Mouse (Mus musculus) forebrain, embryonic 15.5 days (tissue): ENCODE results near the gene Arhgap18. TPM values are rescaled to one million over a fixed set of nuclear protein-coding genes. Genes with fewer than 3 reads are reported as not detected.

Source experiments
- ATAC-seq: fragments of 200-750 bp; cut with Nextera tagmentation; replicated peaks from 2 replicates; pipeline ENCODE4 v1.8.0; 2017; ENCODE audit warnings: mild to moderate bottlenecking, moderate TSS enrichment, moderate library complexity
- H3K27ac ChIP-seq: fragments of 300-500 bp; sonication (generic); replicated peaks from 2 replicates; pipeline ENCODE4 v1.5.1; 2015; ENCODE audit warnings: mild to moderate bottlenecking, inconsistent platforms
- H3K27me3 ChIP-seq: fragments of 300-500 bp; sonication (generic); 2 replicates; pipeline ENCODE4 v1.6.1; 2015; ENCODE audit warnings: inconsistent platforms
- H3K36me3 ChIP-seq: fragments of 300-500 bp; sonication (generic); 2 replicates; pipeline ENCODE4 v1.6.1; 2015; ENCODE audit warnings: mild to moderate bottlenecking, inconsistent platforms
- H3K4me1 ChIP-seq: fragments of 300-500 bp; sonication (generic); 2 replicates; pipeline ENCODE4 v1.6.1; 2015; ENCODE audit warnings: inconsistent platforms
- H3K4me2 ChIP-seq: fragments of 300-500 bp; sonication (generic); replicated peaks from 2 replicates; pipeline ENCODE4 v1.6.1; 2015; ENCODE audit warnings: mild to moderate bottlenecking, inconsistent platforms
- H3K4me3 ChIP-seq: fragments of 300-500 bp; sonication (generic); 2 replicates; pipeline ENCODE4 v1.5.1; 2015; ENCODE audit warnings: mild to moderate bottlenecking, inconsistent platforms
- H3K9ac ChIP-seq: fragments of 300-500 bp; sonication (generic); replicated peaks from 2 replicates; pipeline ENCODE4 v1.6.1; 2015; ENCODE audit warnings: mild to moderate bottlenecking, inconsistent platforms
- H3K9me3 ChIP-seq: fragments of 300-500 bp; sonication (generic); 2 replicates; pipeline ENCODE4 v1.6.1; 2016; ENCODE audit warnings: inconsistent platforms
- WGBS: fragments of 180-500 bp; shearing (Covaris S2); methylation state at CpG from one replicate; pipeline ENCODE4 v1.1.7; 2015; ENCODE audit warnings: mixed read lengths; 5-methylcytosine and 5-hydroxymethylcytosine counted together
- polyA plus RNA-seq: library from polyadenylated mRNA; unstranded; fragments of >200 nt; fragmentation: Nextera tagmentation; extraction: Ambion mirVana; gene quantifications from 2 replicates; pipeline ENCODE4 v1.2.1, GENCODE M21; 2015

Arhgap18 gene
- polyA plus RNA-seq, 1 experiment from 2014 or later: 14.4 TPM

DNA sequence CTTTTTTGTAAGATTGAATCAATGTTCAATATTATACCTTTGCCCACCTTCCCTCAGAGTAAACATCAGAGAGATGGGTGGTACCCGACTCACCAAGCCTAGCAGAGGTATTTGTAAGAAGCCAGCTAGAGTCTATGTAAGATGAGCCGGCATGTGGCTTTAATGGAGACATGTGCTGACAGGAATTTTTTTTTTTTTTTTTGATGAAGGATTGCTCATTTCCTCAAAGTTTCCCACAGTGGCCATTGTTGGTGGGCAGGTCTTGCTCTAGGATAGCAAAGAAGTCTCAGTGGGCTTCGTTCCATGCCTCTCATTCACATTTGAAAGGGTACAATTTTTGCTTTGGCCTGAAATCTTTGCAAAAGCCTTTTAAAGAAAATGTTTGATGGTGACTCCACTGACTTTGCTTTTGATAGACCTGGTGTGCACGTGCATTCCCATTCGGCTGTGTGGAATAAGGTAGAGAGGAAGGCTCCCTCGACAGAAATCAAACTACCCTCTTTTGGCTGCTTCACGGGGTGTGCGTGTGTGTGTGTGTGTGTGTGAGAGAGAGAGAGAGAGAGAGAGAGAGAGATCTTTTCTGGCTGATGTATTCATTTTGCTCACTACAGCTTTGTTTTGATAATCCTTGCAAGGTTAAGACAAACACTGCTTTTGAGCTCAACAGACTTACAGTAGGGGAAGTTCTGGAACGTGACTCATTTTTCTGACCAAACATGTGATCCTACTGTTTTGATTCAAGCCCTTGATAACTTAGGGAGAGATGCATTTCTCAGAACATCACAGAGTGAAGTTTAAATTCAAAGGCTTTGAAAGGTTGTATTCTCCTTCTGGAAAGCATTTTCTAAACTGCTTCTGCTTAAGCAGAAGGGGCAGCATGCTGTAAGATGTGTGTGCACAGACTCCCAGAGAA, 9.0 kb downstream of the Arhgap18 start:
- Histone ChIP-seq H3K9me3 (no peaks in the 10 kb centered on the region), H3K36me3 (no peaks in the 10 kb centered on the region), H3K27ac (no peak overlapping the region), H3K9ac (no peak overlapping the region), H3K27me3 (no peaks in the 10 kb centered on the region), H3K4me3 (no peak overlapping the region), H3K4me2 (no peak overlapping the region), H3K4me1 (no peaks in the 10 kb centered on the region)
- 74% methylated on average over 9 of the region's 9 CpGs for WGBS
- no peak for ATAC-seq

DNA sequence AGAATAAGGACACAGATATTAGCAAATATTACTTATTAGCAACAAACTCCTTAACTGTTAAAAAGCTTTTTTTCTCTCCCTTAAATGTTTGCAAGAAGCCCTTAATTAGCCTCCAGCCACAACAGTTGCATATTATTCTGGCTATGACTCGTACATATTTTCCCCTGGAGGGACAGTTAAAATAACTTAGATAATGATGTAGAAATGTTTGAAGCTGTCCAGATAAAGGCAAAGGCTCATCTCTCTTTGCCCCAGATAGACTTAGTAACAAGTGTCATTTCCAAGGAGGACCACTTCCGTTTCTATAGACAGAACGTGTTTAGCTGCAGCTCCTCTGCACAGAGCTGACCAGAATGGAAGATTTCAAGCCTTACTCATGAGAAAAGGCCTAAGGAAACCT, 14.0 kb downstream of the Arhgap18 start:
- WGBS: 85% methylated on average over 3 of the region's 3 CpGs
- Histone ChIP-seq H3K27me3 (no peaks in the 10 kb centered on the region), H3K4me2 (no peak overlapping the region), H3K36me3 (no peaks in the 10 kb centered on the region), H3K4me3 (no peak overlapping the region), H3K9me3 (no peaks in the 10 kb centered on the region), H3K9ac (no peak overlapping the region), H3K27ac (no peak overlapping the region), H3K4me1 (peaks cover 3% of the 10 kb centered on the region; the same call in 1 of the 2 replicates)
- no peak for ATAC-seq

DNA sequence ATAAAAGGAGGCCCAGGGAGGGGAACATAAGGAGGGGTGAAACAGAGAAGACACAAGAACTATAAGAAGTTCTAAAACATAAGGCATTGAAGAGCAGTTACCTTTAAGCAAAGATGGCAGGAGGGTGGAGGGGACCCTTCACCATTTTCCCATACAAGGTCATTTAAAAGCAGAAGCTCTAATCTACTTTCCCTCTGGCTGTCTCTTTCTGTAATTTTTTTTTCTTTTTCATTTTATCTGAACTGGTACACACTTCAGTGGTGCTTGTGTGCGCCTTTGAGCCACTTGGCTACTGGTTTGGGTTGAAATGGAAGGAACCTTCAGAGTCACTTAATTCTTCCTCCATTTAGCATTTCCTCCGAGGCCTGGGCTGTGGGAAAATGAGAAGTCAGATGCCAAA, 15.7 kb downstream of the Arhgap18 start:
- 86% methylated on average over 2 of the region's 2 CpGs for WGBS
- no peak overlapping the region for H3K9ac ChIP-seq
- H3K9me3 ChIP-seq: no peaks in the 10 kb centered on the region
- H3K4me2 ChIP-seq: no peak overlapping the region
- no peak for ATAC-seq
- no peaks in the 10 kb centered on the region for H3K27me3 ChIP-seq
- peaks cover 14% of the 10 kb centered on the region for H3K4me1 ChIP-seq
- no peaks in the 10 kb centered on the region for H3K36me3 ChIP-seq
- no peak overlapping the region for H3K27ac ChIP-seq
- no peak overlapping the region for H3K4me3 ChIP-seq

DNA sequence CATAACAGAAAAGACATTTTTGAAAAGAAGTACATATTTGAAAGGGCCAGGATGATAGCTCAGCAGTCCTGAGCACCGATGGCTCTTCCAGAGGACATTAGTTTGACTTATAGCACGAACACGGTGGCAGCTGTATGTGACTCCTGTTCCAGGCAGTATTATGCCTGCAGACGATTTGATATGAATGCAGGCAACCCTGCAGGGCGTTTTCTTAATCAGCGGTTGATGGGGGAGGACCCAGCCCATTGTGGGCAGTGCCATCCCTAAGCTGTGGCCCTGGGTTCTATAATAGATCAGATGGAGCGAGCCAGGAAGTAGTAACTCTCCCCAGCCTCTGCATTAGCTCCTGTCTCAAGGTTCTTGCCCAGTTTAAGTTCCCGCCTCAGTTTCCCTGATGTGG, 16.8 kb downstream of the Arhgap18 start:
- ATAC-seq: no peak
- Histone ChIP-seq H3K9ac (no peak overlapping the region), H3K27ac (no peak overlapping the region), H3K9me3 (no peaks in the 10 kb centered on the region), H3K36me3 (no peaks in the 10 kb centered on the region), H3K27me3 (no peaks in the 10 kb centered on the region), H3K4me1 (peaks cover 18% of the 10 kb centered on the region), H3K4me3 (no peak overlapping the region), H3K4me2 (no peak overlapping the region)
- whole genome bisulfite sequencing: 77% methylated on average over 8 of the region's 8 CpGs

DNA sequence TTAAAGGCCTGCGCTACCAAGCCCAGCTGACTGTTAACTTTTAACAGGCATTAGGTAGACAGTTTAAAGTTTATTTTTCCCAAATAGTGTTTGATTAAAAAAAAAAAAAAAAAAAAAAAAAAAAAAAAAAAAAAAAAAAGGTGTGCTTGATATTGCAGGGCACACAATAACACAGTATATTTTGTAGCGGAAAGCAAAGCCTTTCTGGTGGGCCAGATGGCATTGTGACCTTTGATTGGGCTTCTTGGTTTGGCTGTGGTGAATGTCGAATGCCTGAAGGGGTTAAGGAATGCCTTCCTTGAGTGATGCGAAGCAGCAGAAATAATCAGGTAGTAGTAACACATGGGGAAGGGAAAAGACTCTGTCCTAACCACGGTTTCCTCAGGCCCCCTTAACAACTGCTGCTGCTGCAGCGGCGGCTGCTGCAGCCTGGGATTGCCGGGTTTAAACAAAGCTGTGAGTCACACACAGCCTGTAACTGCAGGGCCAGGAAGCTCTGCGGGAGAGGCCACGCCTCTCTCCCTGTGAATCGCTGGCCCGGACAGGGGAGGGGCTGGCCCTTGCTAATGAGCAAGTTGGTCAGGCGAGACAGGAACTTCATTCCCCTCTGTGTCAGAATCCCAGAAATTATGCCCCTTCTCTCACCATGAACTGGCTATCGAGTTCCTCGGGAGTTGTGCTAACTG, 18.9 kb downstream of the Arhgap18 start:
- H3K36me3 ChIP-seq: no peaks in the 10 kb centered on the region
- peaks cover 18% of the 10 kb centered on the region for H3K4me1 ChIP-seq
- H3K27ac ChIP-seq: peak overlapping the region; percentile 83
- 7% methylated on average over 15 of the region's 15 CpGs for WGBS
- H3K9ac ChIP-seq: peak overlapping the region; percentile 49
- peak overlapping the region; percentile 80 for H3K4me2 ChIP-seq
- ATAC-seq: peak; percentile 95
- H3K4me3 ChIP-seq: peak overlapping the region; percentile 54
- H3K9me3 ChIP-seq: no peaks in the 10 kb centered on the region
- H3K27me3 ChIP-seq: no peaks in the 10 kb centered on the region

DNA sequence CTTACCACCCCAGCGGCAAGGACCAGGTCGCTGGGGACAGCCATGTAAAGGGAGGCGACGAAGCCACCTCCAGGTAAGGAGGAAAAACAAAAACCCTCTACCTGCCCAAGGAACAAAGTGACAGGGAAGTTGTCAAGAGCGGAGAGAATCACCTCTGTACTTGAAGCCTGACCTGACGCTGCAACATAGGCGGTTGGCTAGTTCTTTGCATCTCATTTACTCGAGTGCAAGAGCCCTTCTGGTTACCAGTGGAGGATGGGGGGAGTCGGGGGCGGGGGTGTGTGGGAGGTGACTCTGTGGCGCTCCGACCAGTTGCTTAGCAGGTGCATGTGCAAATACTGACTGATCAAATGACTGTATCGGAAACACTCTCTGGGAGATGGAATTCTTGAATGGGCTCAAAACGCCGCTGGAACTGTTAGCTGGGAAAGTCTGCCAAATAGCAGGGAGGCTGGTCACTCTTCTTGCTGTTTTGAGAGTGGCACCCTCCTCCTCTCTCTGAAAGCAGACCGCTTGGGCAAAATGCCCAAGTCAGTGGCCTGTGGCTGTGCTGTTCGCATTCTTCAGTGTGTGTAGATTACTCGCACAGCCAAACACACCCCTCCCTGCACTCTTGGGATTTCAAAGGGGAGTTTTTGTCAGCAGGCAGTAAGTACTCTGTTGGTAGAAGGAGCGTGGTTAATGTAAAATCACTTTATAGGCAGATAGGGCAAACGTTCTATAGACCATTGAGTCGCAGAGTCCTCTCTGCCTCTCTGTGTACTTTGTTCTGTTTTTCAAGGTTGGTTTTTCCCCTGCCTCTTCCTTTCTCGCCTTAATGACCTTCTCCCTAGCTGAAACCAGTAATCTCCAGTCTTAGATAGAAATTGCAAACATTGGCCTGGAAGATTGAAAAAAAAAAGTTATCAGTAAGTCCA, 19.7 kb downstream of the Arhgap18 start:
- Histone ChIP-seq H3K4me1 (peaks cover 18% of the 10 kb centered on the region), H3K9ac (peak overlapping the region; percentile 49), H3K4me2 (peak overlapping the region; percentile 80), H3K4me3 (peak overlapping the region; percentile 54), H3K9me3 (no peaks in the 10 kb centered on the region), H3K27me3 (no peaks in the 10 kb centered on the region), H3K27ac (peak overlapping the region; percentile 83), H3K36me3 (no peaks in the 10 kb centered on the region)
- peak; percentile 88 for ATAC-seq
- WGBS: under 1% methylated on average over 22 of the region's 22 CpGs

DNA sequence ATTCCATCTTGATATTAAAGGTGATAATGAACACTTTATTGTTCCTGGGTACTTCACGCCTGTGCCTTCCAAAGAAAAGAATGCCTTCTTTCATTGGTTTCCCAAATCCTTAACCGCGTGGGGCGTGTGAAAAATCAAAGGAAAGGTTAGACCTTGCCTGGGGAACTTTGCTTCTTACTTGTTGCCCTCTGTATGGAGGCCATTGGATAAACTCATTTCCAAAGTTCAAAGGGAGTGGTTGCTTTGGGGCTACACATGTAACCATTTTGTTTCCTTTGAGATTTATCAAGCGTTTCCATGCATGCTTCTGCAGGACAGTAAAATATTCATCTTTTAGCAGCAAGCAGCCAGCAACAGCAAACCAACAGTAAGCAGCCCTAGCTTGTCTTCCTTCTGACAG, 20.3 kb downstream of the Arhgap18 start:
- WGBS: 10% methylated on average over 5 of the region's 5 CpGs
- ATAC-seq: no peak
- H3K27me3 ChIP-seq: no peaks in the 10 kb centered on the region
- H3K27ac ChIP-seq: peak overlapping the region; percentile 14; the same call in 1 of the 2 replicates
- peaks cover 18% of the 10 kb centered on the region for H3K4me1 ChIP-seq
- H3K4me2 ChIP-seq: peak overlapping the region; percentile 80
- H3K9ac ChIP-seq: no peak overlapping the region
- H3K36me3 ChIP-seq: no peaks in the 10 kb centered on the region
- H3K4me3 ChIP-seq: peak overlapping the region; percentile 54
- H3K9me3 ChIP-seq: no peaks in the 10 kb centered on the region

DNA sequence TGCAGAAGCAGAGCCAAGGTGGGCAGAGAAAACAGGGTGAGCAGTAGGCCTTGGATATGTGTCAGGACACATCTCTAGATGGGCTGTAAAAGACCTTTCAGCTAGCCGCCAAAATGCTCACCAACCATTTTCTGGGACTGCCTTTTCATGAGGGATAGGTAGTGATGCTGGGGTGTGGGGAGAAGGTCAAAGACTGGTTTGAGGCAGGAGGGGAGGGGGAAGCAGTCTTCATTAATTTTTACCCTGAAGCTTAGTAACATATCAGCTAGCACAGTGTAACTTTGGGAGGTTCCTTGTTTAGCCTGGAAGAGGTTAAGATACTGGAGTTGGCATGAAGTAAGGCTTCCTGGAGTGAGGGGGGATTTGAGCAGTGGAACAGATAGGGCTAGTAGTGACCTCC, 21.0 kb downstream of the Arhgap18 start:
- 0 out of 2 replicates have a peak overlapping the region, but pooled peaks have one; percentile 14 for H3K27ac ChIP-seq
- peaks cover 18% of the 10 kb centered on the region for H3K4me1 ChIP-seq
- H3K27me3 ChIP-seq: no peaks in the 10 kb centered on the region
- WGBS: 64% methylated on average over 1 of the region's 1 CpGs
- H3K9me3 ChIP-seq: no peaks in the 10 kb centered on the region
- H3K36me3 ChIP-seq: no peaks in the 10 kb centered on the region
- ATAC-seq: no peak
- no peak overlapping the region for H3K9ac ChIP-seq
- no peak overlapping the region for H3K4me3 ChIP-seq
- H3K4me2 ChIP-seq: peak overlapping the region; percentile 80

DNA sequence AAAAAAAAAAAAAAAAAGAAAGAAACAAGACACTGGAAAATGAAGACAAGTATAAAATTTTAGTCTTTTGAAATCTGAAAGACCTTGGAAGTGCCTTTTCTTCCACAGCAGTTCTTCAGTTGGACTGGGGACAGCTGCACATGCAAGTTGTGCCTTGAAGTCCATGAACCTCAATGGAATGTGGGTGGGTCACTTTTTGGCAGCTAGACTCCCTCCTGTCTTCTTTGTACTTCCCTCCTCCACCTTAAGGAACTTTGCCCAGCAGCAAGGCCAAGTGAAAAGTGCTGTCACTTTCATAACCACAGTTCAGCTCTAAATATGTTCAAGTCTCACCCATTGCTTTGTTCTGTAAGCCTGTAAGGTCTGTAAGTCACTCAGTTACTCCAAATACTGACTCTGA, 23.2 kb downstream of the Arhgap18 start:
- Histone ChIP-seq H3K4me3 (no peak overlapping the region), H3K27ac (no peak overlapping the region), H3K27me3 (no peaks in the 10 kb centered on the region), H3K9ac (no peak overlapping the region), H3K36me3 (no peaks in the 10 kb centered on the region), H3K4me2 (no peak overlapping the region), H3K9me3 (no peaks in the 10 kb centered on the region), H3K4me1 (peaks cover 18% of the 10 kb centered on the region)
- no peak for ATAC-seq

DNA sequence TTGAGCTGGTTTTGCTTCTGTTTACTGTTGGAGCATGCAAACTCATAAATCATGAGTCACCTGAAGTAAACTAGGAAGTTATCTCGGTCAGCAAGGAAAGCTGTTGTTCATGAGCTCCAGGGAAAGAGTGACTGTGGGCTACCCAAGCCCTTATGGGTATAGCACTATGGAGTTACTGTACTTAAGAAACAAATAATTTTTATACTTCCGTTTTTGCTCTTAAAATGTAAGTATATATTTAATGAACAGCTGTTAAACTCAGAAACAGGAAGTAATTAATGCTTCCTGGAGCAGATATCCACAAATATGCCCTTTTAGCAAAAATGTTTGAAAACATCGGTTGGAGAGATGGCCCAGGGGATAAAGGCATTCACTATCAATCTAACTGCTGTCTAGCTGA, 27.4 kb downstream of the Arhgap18 start:
- no peaks in the 10 kb centered on the region for H3K36me3 ChIP-seq
- no peaks in the 10 kb centered on the region for H3K27me3 ChIP-seq
- no peak overlapping the region for H3K27ac ChIP-seq
- ATAC-seq: no peak
- WGBS: 86% methylated on average over 3 of the region's 3 CpGs
- no peak overlapping the region for H3K4me3 ChIP-seq
- H3K9me3 ChIP-seq: no peaks in the 10 kb centered on the region
- H3K4me1 ChIP-seq: no peaks in the 10 kb centered on the region
- no peak overlapping the region for H3K9ac ChIP-seq
- no peak overlapping the region for H3K4me2 ChIP-seq

DNA sequence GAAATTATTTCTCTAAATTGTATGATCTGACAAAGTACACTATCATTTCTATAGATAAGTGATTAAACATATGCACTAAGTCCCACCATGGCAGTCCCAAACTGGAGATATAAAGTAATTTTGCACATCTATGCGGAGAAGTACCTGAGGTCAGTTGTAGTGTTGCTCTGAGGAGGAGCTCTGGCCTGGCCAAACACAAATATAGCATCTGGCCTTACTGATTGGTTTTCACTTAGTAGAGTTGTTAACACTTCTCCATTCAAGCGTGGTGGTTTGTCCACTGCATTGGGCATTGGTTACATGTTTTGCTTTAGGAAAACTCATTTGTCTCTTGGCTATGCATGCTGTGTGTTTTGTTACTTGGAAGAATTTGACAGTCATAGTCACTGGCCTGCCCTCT, 36.5 kb downstream of the Arhgap18 start:
- no peak overlapping the region for H3K27ac ChIP-seq
- no peak overlapping the region for H3K4me3 ChIP-seq
- no peaks in the 10 kb centered on the region for H3K9me3 ChIP-seq
- ATAC-seq: no peak
- H3K36me3 ChIP-seq: no peaks in the 10 kb centered on the region
- no peak overlapping the region for H3K4me2 ChIP-seq
- no peaks in the 10 kb centered on the region for H3K27me3 ChIP-seq
- H3K4me1 ChIP-seq: no peaks in the 10 kb centered on the region
- H3K9ac ChIP-seq: no peak overlapping the region
- WGBS: 87% methylated on average over 2 of the region's 2 CpGs

DNA sequence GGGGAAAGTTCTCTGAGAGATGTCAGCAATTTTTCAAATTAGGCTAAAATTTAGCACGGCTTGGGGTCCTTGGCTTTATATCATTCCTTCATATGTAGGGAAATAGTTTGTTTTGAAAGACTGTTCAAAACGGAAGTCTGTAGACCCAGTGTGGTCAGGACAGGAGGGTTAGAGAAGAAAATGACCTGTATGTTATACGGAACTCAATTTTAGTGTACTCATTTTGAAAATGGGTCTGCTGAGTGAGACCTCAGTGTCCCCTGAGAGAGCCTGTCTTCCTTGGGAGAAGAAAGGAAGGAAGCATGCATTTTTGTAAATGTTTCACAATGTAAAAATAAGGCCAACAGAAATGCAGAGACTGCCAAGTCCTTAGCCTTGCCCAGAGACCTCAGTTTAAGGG, 38.6 kb downstream of the Arhgap18 start:
- Histone ChIP-seq H3K4me1 (peaks cover 5% of the 10 kb centered on the region; the same call in 1 of the 2 replicates), H3K9ac (no peak overlapping the region), H3K36me3 (no peaks in the 10 kb centered on the region), H3K4me3 (no peak overlapping the region), H3K9me3 (no peaks in the 10 kb centered on the region), H3K27ac (no peak overlapping the region), H3K27me3 (no peaks in the 10 kb centered on the region), H3K4me2 (no peak overlapping the region)
- WGBS: 88% methylated on average over 3 of the region's 3 CpGs
- ATAC-seq: no peak
